Mouse (Mus musculus) heart, adult 2 months (tissue): ENCODE measurements at regions not wholly inside any gene's neighbourhood (a gene's known extent, or its start where the extent isn't known, plus 50 kb on each side); places are given as distances from the start of the nearest gene placed in this dataset.
A peak's percentile ranks its signal among the peaks of the same experiment; 100 is the strongest.
"Not testable (repeated sequence)": the region's sequence is repeated elsewhere in the genome, so short reads cannot be mapped to it uniquely, and the experiment has no call there.

ENCODE experiments used
- DNase-seq, 2 experiments: peaks; one replicate each; pipeline ENCODE4 v3.0.0; 2021
- H3K27ac ChIP-seq: fragments of 200-600 bp; 2 replicates; pipeline ENCODE4 v1.8.1; 2022
- H3K27me3 ChIP-seq: fragments of 200-500 bp; 2 replicates; pipeline ENCODE4 v1.6.1; 2012; ENCODE audit warnings: mild to moderate bottlenecking, low read length, inconsistent platforms, mixed read lengths; ENCODE audit not compliant: control insufficient read depth, insufficient read depth
- H3K36me3 ChIP-seq: fragments of 200-500 bp; 2 replicates; pipeline ENCODE4 v1.6.1; 2012; ENCODE audit warnings: low read length, inconsistent platforms; ENCODE audit not compliant: control insufficient read depth, insufficient read depth
- H3K4me1 ChIP-seq: fragments of 200-500 bp; 2 replicates; pipeline ENCODE4 v1.6.1; 2011; ENCODE audit warnings: low read length; ENCODE audit not compliant: control insufficient read depth, insufficient read depth
- H3K4me3 ChIP-seq: fragments of 200-600 bp; 2 replicates; pipeline ENCODE4 v1.8.1; 2022
- H3K79me2 ChIP-seq: fragments of 200-500 bp; replicated peaks from 2 replicates; pipeline ENCODE4 v1.6.1; 2012; ENCODE audit warnings: mild to moderate bottlenecking, inconsistent platforms, low read length, moderate library complexity, mixed read lengths; ENCODE audit not compliant: control insufficient read depth, insufficient read depth
- H3K9ac ChIP-seq: fragments of 200-500 bp; 2 replicates; pipeline ENCODE4 v1.6.1; 2012; ENCODE audit warnings: low read depth, mild to moderate bottlenecking, control low read depth, inconsistent platforms, low read length, mixed read lengths
- CTCF ChIP-seq: fragments of 200-600 bp; IDR thresholded peaks from 2 replicates; pipeline ENCODE4 v1.8.1; 2022; ENCODE audit warnings: antibody characterized with exemption, mild to moderate bottlenecking, moderate library complexity
- EP300 ChIP-seq: fragments of 200-500 bp; IDR thresholded peaks from 2 replicates; pipeline ENCODE4 v1.6.1; 2011; ENCODE audit warnings: low read depth, low read length, control low read depth; ENCODE audit not compliant: insufficient read depth
- POLR2A ChIP-seq: fragments of 200-500 bp; IDR thresholded peaks from 2 replicates; pipeline ENCODE4 v1.6.1; 2011; ENCODE audit warnings: mild to moderate bottlenecking, low read depth, low read length, control low read depth; ENCODE audit not compliant: insufficient read depth
- WGBS: fragments of 180-500 bp; shearing (Covaris S2); methylation state at CpG from one replicate; pipeline ENCODE4 v1.1.7; 2018; 5-methylcytosine and 5-hydroxymethylcytosine counted together
- intact Hi-C: fragments of 180-260 bp; cut with DNase I; formaldehyde crosslinking; loops from one replicate; pipeline ENCODE4 v1.15.1; 2025

- Histone ChIP-seq H3K4me1 (no peaks in the 10 kb centered on the region), H3K36me3 (no peaks in the 10 kb centered on the region), H3K79me2 (no peaks in the 10 kb centered on the region), H3K27ac (no peak overlapping the region), H3K27me3 (no peaks in the 10 kb centered on the region), H3K9ac (no peak overlapping the region), H3K4me3 (no peak overlapping the region)
- TF ChIP-seq EP300 (no peak), POLR2A (no peak), CTCF (no peak)
- no peak for DNase-seq
- WGBS: 65% methylated on average over 5 of the region's 5 CpGs
- intact Hi-C loops: no loop called here
Observed at GRCm38 (mm10) chr1:64463715-64464290, 68.6 kb upstream of the Creb1 start.

DNA sequence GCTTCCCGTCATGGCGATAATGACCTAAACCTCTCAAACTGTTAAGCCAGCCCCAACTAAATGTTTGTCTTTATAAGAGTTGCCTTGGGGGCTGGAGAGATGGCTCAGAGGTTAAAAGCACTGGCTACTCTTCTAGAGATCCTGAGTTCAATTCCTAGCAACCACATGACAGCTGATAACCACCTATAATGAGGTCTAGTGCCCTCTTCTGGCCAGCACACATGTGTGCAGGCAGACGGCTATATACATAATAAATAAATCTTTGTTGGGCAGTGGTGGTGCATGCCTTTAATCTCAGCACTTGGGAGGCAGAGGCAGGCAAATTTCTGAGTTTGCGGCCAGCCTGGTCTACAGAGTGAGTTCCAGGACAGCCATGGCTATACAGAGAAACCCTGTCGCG is 70.8 kb upstream of the Creb1 start:
- H3K4me1 ChIP-seq, H3K27ac ChIP-seq, H3K79me2 ChIP-seq, DNase-seq, H3K36me3 ChIP-seq, H3K9ac ChIP-seq, H3K4me3 ChIP-seq, H3K27me3 ChIP-seq, intact Hi-C loops: not testable (repeated sequence)
- TF ChIP-seq CTCF: peak; percentile 35
- 96% methylated on average over 6 of the region's 6 CpGs for WGBS

- H3K27me3 ChIP-seq: no peaks in the 10 kb centered on the region
- H3K4me3 ChIP-seq: no peak overlapping the region
- no peak overlapping the region for H3K27ac ChIP-seq
- no peaks in the 10 kb centered on the region for H3K4me1 ChIP-seq
- 81% methylated on average over 5 of the region's 5 CpGs for WGBS
- H3K36me3 ChIP-seq: no peaks in the 10 kb centered on the region
- intact Hi-C loops: no loop called here
- TF ChIP-seq EP300: no peak
- no peak for TF ChIP-seq POLR2A
- TF ChIP-seq CTCF: no peak
- H3K79me2 ChIP-seq: no peaks in the 10 kb centered on the region
- no peak overlapping the region for H3K9ac ChIP-seq
- DNase-seq: no peak
Observed at GRCm38 (mm10) chr1:64457872-64458271, 74.6 kb upstream of the Creb1 start.

DNA sequence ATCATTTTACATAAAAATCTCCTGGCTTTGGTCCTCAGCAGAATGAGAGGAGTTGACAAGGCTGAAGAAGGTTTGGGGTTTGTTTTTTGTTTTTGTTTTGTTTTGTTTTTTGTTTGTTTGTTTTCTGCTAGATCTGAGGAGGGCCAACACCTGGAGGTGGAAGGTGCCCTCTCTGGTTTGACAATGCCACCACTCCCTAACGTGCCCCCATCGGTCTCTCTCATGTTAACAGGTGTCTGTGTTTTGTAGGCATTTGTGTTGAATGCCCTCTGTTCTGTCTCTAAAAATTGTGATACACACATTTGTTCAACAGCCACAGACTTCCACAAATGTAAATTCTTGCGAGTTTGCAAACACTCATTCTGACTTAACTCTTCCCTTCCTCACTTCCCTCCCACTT is 83.3 kb upstream of the Creb1 start:
- DNase-seq: no peak
- 81% methylated on average over 3 of the region's 3 CpGs for WGBS

DNA sequence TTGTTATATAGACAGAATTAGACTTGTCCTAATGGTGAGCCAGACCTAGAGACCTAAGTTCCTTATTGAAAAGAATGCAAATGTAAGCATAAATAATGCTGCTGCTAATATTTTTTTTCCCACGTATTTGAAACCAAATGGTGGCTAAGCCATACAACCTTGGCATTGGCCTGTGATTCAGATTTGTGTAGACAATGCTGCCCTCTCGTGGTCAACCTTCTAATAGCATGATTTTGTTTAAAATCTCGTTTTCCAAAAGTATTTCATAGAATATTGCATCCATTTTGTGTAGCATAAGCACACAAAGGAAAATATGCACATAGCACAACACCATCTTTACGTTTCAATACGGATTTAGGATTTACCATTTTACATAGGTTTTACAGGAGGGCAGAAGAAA is 84.4 kb upstream of the Creb1 start:
- Histone ChIP-seq H3K36me3 (no peaks in the 10 kb centered on the region), H3K4me1 (peaks cover 1% of the 10 kb centered on the region; the same call in 1 of the 2 replicates), H3K9ac (no peak overlapping the region), H3K27ac (no peak overlapping the region), H3K79me2 (no peaks in the 10 kb centered on the region), H3K4me3 (no peak overlapping the region), H3K27me3 (no peaks in the 10 kb centered on the region)
- DNase-seq: no peak
- under 1% methylated on average over 5 of the region's 5 CpGs for WGBS
- intact Hi-C loops: loop anchor here (1.0 to 5.0 kb wide), 5 partner anchors 146 to 789 kb away; no protein-coding TSS in a partner anchor
- TF ChIP-seq CTCF (peak; percentile 88), POLR2A (no peak)

More for the DNA sequence above, 83.3 kb upstream of the Creb1 start:
- Histone ChIP-seq H3K27me3 (no peaks in the 10 kb centered on the region), H3K4me3 (no peak overlapping the region), H3K27ac (no peak overlapping the region), H3K36me3 (no peaks in the 10 kb centered on the region), H3K4me1 (peaks cover 1% of the 10 kb centered on the region; the same call in 1 of the 2 replicates), H3K9ac (no peak overlapping the region), H3K79me2 (no peaks in the 10 kb centered on the region)
- TF ChIP-seq EP300: no peak
- TF ChIP-seq CTCF: no peak
- TF ChIP-seq POLR2A: no peak
- intact Hi-C loops: loop anchor here (2.0 to 5.0 kb wide), 3 partner anchors 147 to 790 kb away; no protein-coding TSS in a partner anchor

DNA sequence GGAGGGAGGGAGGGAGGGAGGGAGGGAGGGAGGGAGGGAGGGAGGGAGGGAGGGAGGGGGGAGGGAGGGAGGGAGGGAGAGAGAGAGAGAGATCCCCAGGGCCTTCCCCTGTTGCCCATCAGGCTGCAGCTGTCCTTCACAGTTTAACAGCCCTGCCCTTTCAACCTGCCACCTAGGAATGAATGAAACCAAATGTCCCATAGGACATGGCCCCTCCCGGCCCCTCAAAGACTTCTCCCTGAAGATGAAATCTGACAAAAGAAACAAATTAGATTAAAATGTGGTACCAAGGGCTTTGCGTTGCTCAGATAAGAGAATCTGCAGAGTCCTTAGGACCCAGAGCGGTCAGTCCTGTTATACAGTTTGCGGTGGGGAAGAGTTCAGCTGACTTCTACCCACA is 86.0 kb upstream of the Creb1 start:
- Histone ChIP-seq H3K27me3 (no peaks in the 10 kb centered on the region), H3K27ac (no peak overlapping the region), H3K4me1 (peaks cover 1% of the 10 kb centered on the region; the same call in 1 of the 2 replicates), H3K4me3 (no peak overlapping the region), H3K36me3 (no peaks in the 10 kb centered on the region), H3K79me2 (no peaks in the 10 kb centered on the region), H3K9ac (no peak overlapping the region)
- intact Hi-C loops: loop anchor here (1.0 to 5.0 kb wide), 3 partner anchors 144 to 428 kb away; no protein-coding TSS in a partner anchor
- WGBS: 78% methylated on average over 4 of the region's 4 CpGs
- DNase-seq: no peak
- no peak for TF ChIP-seq EP300
- TF ChIP-seq CTCF: no peak
- no peak for TF ChIP-seq POLR2A
